Mouse (Mus musculus) MEL-GATA-1-ER (cell line): ENCODE measurements around the gene Insl3.
"Not testable (repeated sequence)": the region's sequence is repeated elsewhere in the genome, so short reads cannot be mapped to it uniquely, and the experiment has no call there.

Experiments used
- DNase-seq: peaks from one replicate; pipeline ENCODE4 v3.0.0-alpha.2; 2012; ENCODE audit warnings: low read depth; ENCODE audit errors: extremely low read depth

Gene Insl3

GRCm38 (mm10) chr8:71676803-71677202 lies 12.2 kb upstream of the Insl3 start:
- no peak for DNase-seq

DNA sequence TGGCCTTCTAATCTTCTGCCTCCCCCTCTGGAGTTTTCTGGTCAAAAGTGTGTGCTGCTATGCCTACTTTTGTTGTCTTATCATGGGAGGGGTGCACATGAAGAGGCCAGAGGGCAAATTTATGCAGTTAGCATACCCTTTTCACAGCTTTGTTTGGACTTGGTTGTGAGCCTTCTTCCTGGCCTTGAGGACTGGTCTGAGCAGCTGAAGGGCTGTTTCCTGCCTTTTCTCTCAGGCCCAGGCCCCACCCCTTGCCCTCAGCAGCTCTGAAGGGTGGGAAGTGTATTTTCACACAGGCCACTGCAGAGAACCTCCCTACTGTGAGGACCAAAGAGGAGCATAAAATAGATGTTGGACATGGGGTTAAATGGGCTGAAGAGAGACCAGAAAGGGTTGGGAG lies 11.5 kb upstream of the Insl3 start:
- DNase-seq = no peak

- DNase-seq = no peak
Observed at GRCm38 (mm10) chr8:71678216-71678615, 10.8 kb upstream of the Insl3 start.

GRCm38 (mm10) chr8:71679116-71679515 lies 9.9 kb upstream of the Insl3 start:
- no peak for DNase-seq

GRCm38 (mm10) chr8:71679550-71680168 lies 9.4 kb upstream of the Insl3 start:
- DNase-seq = no peak

DNA sequence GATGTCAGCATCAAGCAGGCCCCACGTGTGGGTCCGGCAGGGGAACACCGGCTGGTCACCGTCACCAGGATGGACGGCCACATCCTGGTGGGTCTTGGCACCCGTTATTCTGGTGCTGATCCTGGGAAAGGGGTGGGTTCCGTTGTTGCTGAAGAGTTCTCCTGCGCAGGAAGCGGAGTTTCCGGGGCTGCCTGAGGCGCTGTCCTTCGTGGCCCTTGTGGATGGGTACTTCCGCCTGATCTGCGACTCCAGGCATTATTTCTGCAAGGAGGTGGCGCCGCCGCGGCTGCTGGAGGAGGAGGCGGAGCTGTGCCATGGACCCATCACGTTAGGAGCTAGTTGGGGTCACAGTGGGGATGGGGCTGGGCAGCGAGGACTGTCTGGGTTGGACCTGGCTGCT lies 8.5 kb upstream of the Insl3 start:
- no peak for DNase-seq

- DNase-seq = no peak
Observed at GRCm38 (mm10) chr8:71681369-71681915, 7.6 kb upstream of the Insl3 start.

GRCm38 (mm10) chr8:71682832-71683231 lies 6.2 kb upstream of the Insl3 start:
- no peak for DNase-seq

DNA sequence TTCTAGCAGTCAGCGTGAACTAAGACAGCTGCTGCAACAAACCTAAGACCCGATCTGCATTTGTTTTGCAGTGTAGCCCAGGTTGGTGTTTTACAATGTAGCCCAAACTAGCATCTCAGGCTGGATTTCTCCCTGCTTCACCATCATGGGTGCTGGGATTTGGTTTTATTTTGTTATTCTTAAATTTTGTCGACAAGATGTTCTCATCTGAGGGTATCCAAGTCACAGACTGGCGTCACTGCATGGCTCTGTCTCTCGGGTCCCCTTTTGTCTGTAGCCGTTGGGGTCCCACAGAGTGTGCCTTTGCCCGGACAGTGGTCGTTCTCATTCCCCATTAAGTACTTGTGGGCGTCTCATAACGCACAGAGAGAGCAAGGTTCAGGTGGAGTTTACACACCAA lies 4.3 kb upstream of the Insl3 start:
- no peak for DNase-seq

DNA sequence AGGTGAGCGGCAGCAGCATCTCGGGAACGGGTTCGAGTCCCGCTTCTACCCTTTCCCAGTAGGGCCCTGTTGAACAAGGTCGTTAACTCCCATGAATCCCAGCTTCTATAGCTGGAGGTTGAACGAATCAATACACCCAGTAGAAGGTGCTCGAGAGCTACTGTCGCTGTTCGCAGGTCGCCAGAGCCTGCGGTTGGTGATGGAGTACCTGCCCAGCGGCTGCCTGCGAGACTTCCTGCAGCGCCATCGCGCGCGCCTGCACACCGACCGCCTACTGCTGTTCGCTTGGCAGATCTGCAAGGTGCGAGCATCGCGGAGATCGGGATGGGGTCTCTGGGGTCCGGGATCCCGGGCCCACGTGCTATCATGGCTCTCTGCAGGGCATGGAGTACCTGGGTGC lies 3.4 kb upstream of the Insl3 start:
- DNase-seq = no peak

DNA sequence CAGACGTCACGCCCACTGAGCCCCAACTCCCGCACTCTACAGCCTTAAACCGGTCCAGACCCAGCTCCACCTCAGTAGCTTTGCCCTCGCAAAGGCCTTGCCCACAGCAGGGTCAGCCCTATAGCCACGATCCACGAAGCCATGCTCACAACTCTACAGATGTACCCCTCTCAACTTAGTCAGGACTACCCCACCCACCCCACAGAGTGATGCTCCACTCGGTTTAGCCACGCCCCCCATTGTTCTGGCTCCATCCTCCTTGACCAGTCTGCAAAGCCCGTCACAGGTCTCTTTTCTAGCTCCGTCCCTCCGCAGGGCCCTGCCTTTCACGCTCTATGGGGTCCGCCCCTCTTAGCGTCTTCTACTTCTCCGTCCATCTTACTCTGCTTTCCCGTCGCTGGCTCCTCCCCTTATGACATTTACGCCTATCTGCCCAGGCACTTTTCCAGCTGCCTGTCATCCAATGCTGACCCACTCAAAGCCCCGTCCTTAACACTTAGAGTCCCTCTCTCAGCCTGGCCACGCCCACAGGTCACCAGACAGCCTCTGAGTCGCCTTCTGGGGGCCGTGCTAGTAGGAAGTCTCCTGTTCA lies 2.8 kb upstream of the Insl3 start:
- DNase-seq = no peak

DNA sequence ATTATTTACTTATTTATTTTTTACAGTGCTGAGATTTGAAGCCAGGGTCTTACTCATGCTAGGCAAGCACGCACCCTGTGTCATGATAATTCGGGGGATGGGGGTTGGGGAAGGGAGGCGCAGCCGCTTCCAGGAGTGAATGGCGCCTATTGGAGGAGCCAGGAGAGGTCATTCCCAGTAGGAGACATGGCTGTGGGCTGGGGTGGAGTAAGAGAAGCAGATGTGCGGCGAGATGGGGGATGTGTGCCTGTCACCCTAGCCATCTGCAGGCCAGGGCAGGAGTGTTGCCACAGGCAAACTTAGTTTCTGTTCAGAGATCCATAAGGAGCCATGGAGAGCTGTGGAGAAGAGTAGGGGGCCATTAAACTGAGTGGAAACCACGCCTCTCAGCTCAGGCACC lies 1.4 kb upstream of the Insl3 start:
- DNase-seq = no peak

GRCm38 (mm10) chr8:71692509-71692908 lies 3.5 kb downstream of the Insl3 start:
- DNase-seq = no peak

DNA sequence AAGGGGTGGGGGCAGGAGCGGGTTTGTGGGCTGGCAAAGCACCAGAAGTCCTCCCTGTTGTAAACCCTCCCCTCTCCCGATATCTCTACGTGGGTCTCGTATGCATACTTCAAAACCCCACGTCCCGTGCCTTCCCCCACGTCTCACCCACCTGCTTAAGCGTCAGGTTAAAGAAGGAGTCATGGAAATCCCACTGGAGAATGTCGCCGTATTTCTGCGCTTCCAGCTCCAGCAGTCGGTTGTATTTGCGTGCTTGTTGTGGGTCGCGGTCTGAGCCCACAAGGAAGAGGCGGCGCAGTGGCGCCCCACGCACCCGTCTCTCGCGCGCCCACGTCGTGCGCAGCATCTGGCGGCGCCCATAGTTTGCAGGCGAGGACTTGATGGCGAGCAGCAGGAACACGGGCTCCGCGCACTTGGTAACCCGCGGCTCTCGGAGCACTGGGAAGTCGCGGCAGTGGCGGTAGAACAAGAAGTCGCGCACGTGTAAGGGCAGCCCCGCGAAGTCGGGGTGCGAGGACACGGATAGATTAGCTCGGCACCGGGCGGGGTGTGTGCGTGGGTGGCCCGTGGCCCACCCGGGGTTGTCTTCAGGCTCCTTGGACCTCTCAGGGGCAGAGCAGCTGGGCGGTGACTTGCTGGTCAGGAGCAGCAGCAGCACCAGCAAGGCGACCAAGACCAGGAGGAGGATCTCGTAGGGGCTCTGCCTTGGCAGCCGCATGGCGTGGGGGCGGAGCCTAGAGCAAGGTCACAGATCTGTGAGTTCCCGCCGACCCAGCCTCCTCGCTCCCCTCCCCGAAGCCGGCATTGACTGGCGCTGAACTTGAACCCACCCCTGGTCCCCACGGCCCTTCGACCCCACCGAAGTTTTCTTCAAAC lies 4.4 kb downstream of the Insl3 start:
- DNase-seq = no peak

DNA sequence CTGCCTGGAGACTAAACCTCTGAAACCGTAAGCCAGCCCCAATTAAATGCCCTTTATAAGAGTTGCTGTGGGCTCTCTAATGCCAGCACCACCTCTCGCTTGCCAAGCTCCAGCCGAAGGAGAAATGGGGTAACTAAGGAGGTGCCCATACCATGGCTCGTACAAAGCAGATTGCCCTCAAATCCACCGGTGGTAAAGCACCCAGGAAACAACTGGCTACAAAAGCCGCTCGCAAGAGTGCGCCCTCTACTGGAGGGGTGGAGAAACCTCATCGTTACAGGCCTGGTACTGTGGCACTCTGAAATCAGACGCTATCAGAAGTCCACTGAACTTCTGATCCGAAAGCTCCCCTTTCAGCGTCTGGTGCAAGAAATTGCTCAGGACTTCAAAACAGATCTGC lies 6.4 kb downstream of the Insl3 start:
- not testable (repeated sequence) for DNase-seq

GRCm38 (mm10) chr8:71700493-71701269 lies 11.7 kb downstream of the Insl3 start:
- DNase-seq = no peak

- no peak for DNase-seq
Observed at GRCm38 (mm10) chr8:71701414-71702086, 12.5 kb downstream of the Insl3 start, which contains the start of gene B3gnt3. Gene B3gnt3, minus strand, starts transcription at chr8:71701789.

- peak; percentile 51 for DNase-seq
Observed at GRCm38 (mm10) chr8:71702087-71702432, 13.0 kb downstream of the Insl3 start.

DNA sequence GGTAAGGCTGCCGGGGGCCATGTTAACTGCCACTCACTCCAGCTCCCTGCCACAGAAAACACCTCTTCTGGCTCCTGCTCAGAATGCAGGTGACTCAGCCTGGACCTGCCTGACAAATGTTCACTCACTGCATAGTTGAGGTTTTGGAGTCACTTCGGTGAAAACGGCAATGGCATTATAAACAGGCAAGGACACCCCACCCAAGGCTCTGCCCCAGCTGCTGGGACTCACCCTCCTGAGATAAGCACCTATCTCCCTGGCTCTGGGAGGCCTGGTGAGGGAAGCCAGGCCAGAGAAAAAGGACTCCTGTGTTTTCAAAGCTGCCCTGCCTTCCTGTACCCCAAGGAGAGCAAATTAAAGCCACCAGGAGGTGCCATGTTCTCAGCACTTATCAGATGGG lies 13.9 kb downstream of the Insl3 start:
- peak; percentile 48 for DNase-seq

GRCm38 (mm10) chr8:71703400-71703799 lies 14.4 kb downstream of the Insl3 start:
- DNase-seq = not testable (repeated sequence)

DNA sequence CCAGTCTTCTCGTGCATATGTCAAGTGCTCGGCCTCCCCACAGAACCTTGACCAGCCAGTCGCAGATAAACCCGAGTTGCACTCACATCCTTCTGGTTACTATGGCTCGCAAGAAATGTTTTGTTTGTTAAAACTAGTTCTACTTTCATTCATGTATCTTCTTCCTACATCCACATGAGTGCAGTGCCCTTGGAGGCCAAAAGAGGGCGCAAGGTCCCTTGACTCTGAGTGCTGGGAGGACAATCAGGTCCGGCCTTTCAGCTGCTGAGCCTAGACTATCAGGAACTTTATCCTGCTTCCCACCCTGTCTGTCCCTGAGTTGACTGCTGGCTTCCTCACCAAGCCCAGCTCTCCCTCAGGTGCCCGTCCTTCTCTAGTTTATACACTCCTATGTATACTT lies 18.9 kb downstream of the Insl3 start:
- peak; percentile 53 for DNase-seq
